13 mouse cellular contexts compared by ENCODE assay signal in genomic region chr6:144307551-144308149, GRCm38 (mm10).
"Had no signal": no experiment of that assay in that cellular context is flagged by ENCODE, and none has a peak within 500 bp of the region (broad histone marks: within the 10 kb centered on the region; RNA-seq: fewer than 3 reads in every experiment).

No protein-coding gene starts in this region.

- ATAC-seq: lung, postnatal 0 days; midbrain, embryonic 13.5 days had no signal

- H3K36me3 ChIP-seq: kidney, embryonic 15.5 days; liver, embryonic 13.5 days; midbrain, embryonic 13.5 days had no signal

- H3K4me1 ChIP-seq: kidney, embryonic 15.5 days; liver, embryonic 13.5 days had no signal

- H3K9ac ChIP-seq: kidney, embryonic 15.5 days; liver, embryonic 13.5 days; lung, embryonic 14.5 days; midbrain, embryonic 13.5 days had no signal

- H3K27me3 ChIP-seq: kidney, embryonic 15.5 days; liver, embryonic 13.5 days; midbrain, embryonic 13.5 days had no signal

- DNase-seq: kidney, adult 8-10 months; kidney, postnatal 10 days; kidney, postnatal 36 days; layer of hippocampus, postnatal 36 days; liver, embryonic 13.5 days; lung, embryonic 14.5 days; thymus, adult 2 months; thymus, postnatal 14 days had no signal

- H3K9me3 ChIP-seq: kidney, embryonic 15.5 days; liver, embryonic 13.5 days; midbrain, embryonic 13.5 days had no signal

- H3K4me3 ChIP-seq: kidney, embryonic 15.5 days; left cerebral cortex, adult 2 months; liver, embryonic 13.5 days; midbrain, embryonic 13.5 days had no signal

- H3K4me2 ChIP-seq: kidney, embryonic 15.5 days; liver, embryonic 13.5 days; lung, embryonic 14.5 days; midbrain, embryonic 13.5 days had no signal

- H3K27ac ChIP-seq: kidney, embryonic 15.5 days; left cerebral cortex, adult 2 months; liver, embryonic 13.5 days; macrophage; midbrain, embryonic 13.5 days had no signal
